Mouse (Mus musculus) lung, embryonic 14.5 days (tissue): ENCODE measurements around the gene Hoxd13. TPM values are rescaled to one million over a fixed set of nuclear protein-coding genes. Genes with fewer than 3 reads are reported as not detected.

Experiments used
- ATAC-seq: fragments of 200-750 bp; cut with Nextera tagmentation; 2 replicates; pipeline ENCODE4 v1.8.0; 2017; ENCODE audit warnings: mild to moderate bottlenecking, moderate TSS enrichment, moderate library complexity; ENCODE audit not compliant: insufficient read depth
- DNase-seq: peaks from one replicate; pipeline ENCODE4 v3.0.0-alpha.2; 2015
- H3K27ac ChIP-seq: fragments of 300-500 bp; sonication (generic); 2 replicates; pipeline ENCODE4 v1.5.1; 2014; ENCODE audit warnings: low read depth, mild to moderate bottlenecking, moderate library complexity
- H3K27me3 ChIP-seq: fragments of 300-500 bp; sonication (generic); 2 replicates; pipeline ENCODE4 v1.6.1; 2014; ENCODE audit warnings: low read length, control low read depth; ENCODE audit not compliant: insufficient read depth
- H3K36me3 ChIP-seq: fragments of 300-500 bp; sonication (generic); 2 replicates; pipeline ENCODE4 v1.6.1; 2014; ENCODE audit warnings: control low read depth; ENCODE audit not compliant: insufficient read depth
- H3K4me1 ChIP-seq: fragments of 300-500 bp; sonication (generic); 2 replicates; pipeline ENCODE4 v1.6.1; 2014; ENCODE audit warnings: antibody characterized with exemption, control low read depth; ENCODE audit not compliant: insufficient read depth
- H3K4me2 ChIP-seq: fragments of 300-500 bp; sonication (generic); 2 replicates; pipeline ENCODE4 v1.6.1; 2014; ENCODE audit warnings: mild to moderate bottlenecking
- H3K4me3 ChIP-seq: fragments of 300-500 bp; sonication (generic); 2 replicates; pipeline ENCODE4 v1.5.1; 2014; ENCODE audit warnings: low read depth, low read length
- H3K9ac ChIP-seq: fragments of 300-500 bp; sonication (generic); 2 replicates; pipeline ENCODE4 v1.6.1; 2014
- H3K9me3 ChIP-seq: fragments of 300-500 bp; sonication (generic); 2 replicates; pipeline ENCODE4 v1.6.1; 2016; ENCODE audit warnings: low read depth, low read length, control low read depth
- CTCF ChIP-seq: IDR thresholded peaks from 2 replicates; pipeline ENCODE4 v1.5.1; 2016; ENCODE audit warnings: antibody characterized with exemption, low read depth
- WGBS: fragments of 180-500 bp; shearing (Covaris S2); extraction: QIAGEN DNeasy Blood & Tissue Kit; methylation state at CpG from one replicate; pipeline ENCODE4 v1.1.7; 2014; 5-methylcytosine and 5-hydroxymethylcytosine counted together
- polyA plus RNA-seq: library from polyadenylated mRNA; unstranded; fragments of >200 nt; fragmentation: Nextera tagmentation; extraction: Ambion mirVana; gene quantifications from 2 replicates; pipeline ENCODE4 v1.2.1, GENCODE M21; 2014

Hoxd13 gene
- polyA plus RNA-seq, 1 experiment from 2014 or later, result not detected

DNA sequence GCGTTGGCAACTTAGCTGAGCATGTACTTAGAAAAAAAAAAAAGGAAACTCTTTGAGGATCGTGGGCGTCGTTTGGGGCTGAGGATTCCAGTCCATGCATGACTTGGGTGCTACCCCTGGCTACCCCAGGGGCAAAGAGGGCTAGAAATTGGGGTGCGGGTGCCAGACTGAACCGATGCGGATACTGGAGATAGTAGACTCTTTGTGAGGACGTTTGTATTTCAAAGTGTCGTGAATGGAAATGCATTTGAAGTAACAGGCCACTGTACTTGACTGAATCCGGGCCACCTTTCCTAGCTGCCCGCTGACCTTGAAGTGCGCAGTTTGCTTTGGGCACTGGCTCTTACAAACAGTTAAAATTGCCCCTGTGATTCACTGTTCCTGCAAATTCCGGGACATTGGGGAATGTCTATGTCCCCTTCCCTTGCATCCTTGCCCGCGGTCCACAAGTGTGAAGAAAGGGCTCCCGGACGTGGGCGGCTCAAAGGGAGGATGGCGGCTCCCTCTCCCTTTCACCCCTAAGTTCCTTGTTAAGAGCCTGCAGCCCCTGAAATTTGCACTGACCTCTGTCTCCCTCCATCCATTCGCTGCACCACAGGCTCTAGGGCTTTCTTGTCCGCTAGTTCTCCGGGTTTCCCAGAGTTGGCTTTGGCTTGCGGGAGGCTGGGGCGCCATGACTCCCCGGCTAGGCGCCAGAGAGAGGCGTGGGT lies 19.0 kb downstream of the Hoxd13 start:
- no peak for TF ChIP-seq CTCF
- H3K9ac ChIP-seq, result no peak overlapping the region
- no peaks in the 10 kb centered on the region for H3K4me1 ChIP-seq
- WGBS, result 1% methylated on average over 27 of the region's 27 CpGs
- H3K9me3 ChIP-seq, result no peaks in the 10 kb centered on the region
- H3K27ac ChIP-seq, result no peak overlapping the region
- ATAC-seq, result no peak
- H3K36me3 ChIP-seq, result no peaks in the 10 kb centered on the region
- no peak overlapping the region for H3K4me2 ChIP-seq
- DNase-seq, result no peak
- H3K4me3 ChIP-seq, result no peak overlapping the region; the same call in 1 of the 2 replicates
- peaks cover 98% of the 10 kb centered on the region for H3K27me3 ChIP-seq

DNA sequence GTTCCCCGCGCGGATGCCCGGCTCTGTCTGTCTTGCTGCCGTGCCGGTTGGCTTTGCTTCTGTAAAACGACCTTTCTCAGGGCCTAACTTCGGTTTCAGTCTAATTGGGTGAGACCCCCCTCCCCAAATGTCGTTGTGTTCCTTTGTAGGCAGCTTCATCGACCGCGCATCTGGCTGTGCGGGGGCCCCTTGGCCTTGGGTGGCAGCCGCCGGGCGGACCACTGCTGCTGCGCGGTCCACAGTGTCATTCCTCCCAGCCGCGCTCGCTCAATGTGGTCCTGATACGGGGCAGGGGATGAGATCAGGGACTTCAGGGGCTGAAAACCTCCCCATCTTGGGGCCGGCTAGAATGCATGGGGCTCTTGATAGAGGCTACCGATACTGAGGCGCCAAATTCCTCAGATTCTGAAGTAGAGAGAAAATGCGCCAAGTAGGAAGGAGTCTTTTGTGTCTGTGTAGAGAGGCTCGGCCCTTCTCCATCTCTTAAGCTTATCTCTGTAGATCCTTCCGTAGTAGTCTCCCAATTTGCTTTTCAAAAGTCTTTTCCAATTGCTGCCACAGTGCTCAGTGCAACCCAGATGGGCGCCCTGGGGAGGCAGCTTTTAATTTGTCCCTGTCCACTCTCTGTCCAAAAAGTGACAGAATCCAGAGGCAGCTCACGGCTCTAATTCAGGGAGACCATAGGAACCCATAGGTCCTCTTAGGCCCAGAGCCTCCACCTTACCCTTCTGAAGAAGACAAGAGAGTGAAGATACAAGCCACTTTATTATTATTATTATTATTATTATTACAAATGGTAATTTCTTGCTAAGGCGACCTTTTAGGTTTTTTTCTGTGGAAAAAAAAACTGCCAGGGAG lies 19.8 kb downstream of the Hoxd13 start:
- no peak overlapping the region for H3K27ac ChIP-seq
- TF ChIP-seq CTCF, result no peak
- WGBS, result 1% methylated on average over 31 of the region's 31 CpGs

DNA sequence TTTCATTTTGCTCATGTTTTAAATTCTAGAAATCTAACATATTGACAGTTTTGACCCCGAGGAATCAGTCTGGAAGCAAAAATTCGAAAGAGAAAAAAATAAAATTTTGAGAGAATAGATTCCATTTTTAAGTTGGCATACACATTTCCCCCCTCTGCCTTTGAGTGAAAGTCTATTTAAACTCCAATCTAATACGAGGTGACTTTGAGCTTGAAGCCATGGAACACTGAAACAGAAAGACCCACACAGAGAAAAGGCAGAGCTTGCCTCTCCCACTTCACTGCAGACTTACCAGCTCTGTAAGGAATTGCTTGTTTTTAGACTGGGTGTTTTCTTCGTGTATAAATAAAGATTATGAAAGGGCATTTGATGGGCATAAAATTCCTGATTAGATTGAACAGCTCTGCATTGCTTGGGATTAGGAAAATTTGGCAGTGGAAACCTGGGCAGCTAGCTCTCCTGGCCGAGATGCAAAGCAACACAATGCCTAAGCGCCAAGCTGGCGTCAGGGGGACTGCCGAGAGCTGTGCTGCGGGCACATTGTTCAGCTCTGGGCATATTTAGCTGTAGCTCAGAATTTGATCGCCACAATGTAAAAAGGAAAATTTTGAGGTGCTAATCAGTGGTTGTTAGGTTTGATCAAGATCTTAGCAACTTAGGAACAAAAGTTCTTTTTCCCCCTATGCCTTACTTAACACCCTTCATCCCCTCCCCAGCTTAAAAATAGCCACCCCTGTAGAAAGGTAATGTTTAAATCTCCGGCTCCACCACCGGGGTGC lies 20.9 kb downstream of the Hoxd13 start:
- DNase-seq, result no peak
- H3K4me2 ChIP-seq, result no peak overlapping the region

More for the DNA sequence above, 19.8 kb downstream of the Hoxd13 start:
- DNase-seq (no peak), ATAC-seq (no peak)
- H3K36me3 ChIP-seq, result no peaks in the 10 kb centered on the region
- H3K4me3 ChIP-seq, result no peak overlapping the region; the same call in 1 of the 2 replicates
- no peak overlapping the region for H3K4me2 ChIP-seq
- no peak overlapping the region for H3K9ac ChIP-seq
- H3K27me3 ChIP-seq, result peaks cover 97% of the 10 kb centered on the region
- no peaks in the 10 kb centered on the region for H3K9me3 ChIP-seq
- H3K4me1 ChIP-seq, result no peaks in the 10 kb centered on the region

DNA sequence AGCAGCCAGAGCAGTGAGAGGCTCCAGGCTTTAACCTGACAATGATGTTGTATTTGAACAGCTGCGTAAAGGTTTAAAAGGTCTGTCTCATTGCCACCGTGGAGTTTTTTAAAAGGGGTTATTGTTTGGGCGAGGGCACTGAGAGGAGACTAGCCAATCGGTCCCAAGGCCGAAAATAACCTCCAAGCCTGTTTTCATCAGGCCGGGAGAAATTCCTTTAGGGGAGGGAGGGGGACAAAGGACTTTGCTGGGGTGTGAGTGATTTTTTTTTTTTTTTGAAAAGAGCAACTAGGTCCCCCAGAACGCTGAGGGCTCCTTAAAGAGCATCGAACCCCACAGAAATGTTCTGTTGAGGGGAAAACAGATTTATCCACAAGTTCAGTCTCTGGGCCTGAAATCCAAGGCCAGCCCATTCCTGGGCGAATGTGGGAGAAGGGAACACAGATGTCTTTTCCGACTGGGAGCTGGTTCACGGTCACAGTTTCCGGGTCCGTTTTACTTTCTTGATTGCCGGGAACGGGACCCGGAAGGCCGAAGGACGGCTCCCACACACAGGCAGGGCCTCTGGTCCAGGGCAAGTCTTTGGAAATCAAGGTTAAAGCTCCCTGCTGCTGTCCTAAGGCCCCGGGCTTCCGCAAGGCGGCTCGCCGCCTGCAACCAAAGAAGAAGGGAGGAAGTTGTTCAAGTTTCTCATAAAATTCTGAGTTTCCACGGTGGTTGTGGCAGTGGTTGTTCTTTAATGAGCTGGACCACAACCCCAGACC lies 21.6 kb downstream of the Hoxd13 start:
- Histone ChIP-seq H3K27me3 (peaks cover 97% of the 10 kb centered on the region), H3K4me1 (no peaks in the 10 kb centered on the region), H3K9me3 (no peaks in the 10 kb centered on the region), H3K4me2 (no peak overlapping the region), H3K9ac (no peak overlapping the region), H3K36me3 (no peaks in the 10 kb centered on the region), H3K27ac (no peak overlapping the region), H3K4me3 (no peak overlapping the region)
- TF ChIP-seq CTCF, result no peak
- DNase-seq (no peak), ATAC-seq (no peak)
- WGBS, result 2% methylated on average over 24 of the region's 24 CpGs

More for the DNA sequence above, 20.9 kb downstream of the Hoxd13 start:
- ATAC-seq, result no peak
- TF ChIP-seq CTCF, result no peak
- Histone ChIP-seq H3K4me3 (no peak overlapping the region), H3K9ac (no peak overlapping the region), H3K36me3 (no peaks in the 10 kb centered on the region), H3K9me3 (no peaks in the 10 kb centered on the region), H3K4me1 (no peaks in the 10 kb centered on the region), H3K27ac (no peak overlapping the region), H3K27me3 (peaks cover 97% of the 10 kb centered on the region)
- 2% methylated on average over 12 of the region's 12 CpGs for WGBS

DNA sequence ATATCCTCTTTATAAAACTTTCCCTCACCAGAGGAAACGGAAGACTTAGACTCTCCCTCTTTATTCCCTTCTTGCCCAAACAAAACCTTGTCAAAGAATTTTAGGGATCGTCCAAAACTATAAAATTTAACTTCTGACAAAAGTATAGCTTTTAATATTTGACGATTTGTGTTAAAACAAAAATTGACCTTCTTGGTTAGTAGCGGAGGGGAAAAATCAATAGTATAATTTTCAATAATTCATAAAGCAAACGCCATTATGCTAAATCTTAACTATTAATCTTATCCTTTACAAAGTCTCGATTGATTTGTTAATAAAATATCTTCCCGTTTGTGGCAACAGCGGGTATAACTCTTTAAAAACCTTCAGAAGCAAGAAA lies 22.2 kb downstream of the Hoxd13 start:
- Histone ChIP-seq H3K4me1 (no peaks in the 10 kb centered on the region), H3K27ac (no peak overlapping the region), H3K36me3 (no peaks in the 10 kb centered on the region), H3K9ac (no peak overlapping the region), H3K9me3 (no peaks in the 10 kb centered on the region), H3K4me2 (no peak overlapping the region), H3K27me3 (peaks cover 97% of the 10 kb centered on the region), H3K4me3 (no peak overlapping the region)
- ATAC-seq (no peak), DNase-seq (no peak)
- WGBS, result 8% methylated on average over 8 of the region's 8 CpGs
- TF ChIP-seq CTCF, result no peak

DNA sequence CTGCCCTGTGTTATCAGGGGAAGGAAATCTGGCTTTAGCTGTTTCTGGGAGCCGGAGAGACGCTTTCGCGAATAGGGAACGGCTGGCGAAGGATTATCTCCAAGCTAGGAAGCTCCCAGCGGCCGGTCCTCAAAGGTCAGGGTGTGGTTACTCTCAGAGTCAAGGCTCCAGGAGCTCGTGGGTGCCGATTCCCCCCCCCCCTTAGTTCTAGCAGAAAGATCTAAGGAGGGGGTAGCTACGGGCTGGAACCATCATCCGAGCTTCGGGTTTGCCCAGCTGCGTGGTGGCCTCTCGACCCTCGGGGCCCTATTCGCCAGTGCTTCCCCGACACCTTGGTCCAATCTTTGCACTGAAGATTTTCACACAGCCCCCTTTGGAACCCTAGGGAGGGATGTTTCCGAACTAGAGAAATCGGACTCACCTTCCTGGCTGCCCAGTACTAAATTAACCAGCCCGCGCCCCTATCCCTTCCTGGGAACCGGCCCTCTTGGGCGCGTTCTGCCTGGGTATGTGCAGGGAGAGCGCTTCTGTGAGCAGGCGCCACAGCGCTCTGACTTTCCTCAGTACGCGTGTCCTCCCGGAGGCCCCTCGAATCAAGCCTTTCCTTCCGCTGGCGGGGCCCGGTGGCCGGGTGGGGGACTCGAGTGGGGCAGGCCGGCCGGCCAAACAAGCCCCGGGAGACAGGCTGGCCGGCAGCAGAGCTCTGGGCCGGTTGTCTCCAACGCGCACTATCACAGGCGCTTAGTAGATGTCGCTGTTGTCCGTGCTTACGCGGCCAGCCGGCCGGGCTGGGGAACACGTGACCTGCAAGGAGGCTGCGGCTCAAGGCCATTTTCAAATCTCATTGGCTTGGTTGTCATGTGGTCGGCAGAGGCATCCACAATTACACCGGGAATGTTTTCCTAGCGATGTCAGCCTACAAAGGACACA lies 23.2 kb downstream of the Hoxd13 start, which contains the start of gene Hoxd10:
Gene Hoxd10, plus strand, starts transcription at position 903 of the 930 bp plus-strand sequence.
- H3K9ac ChIP-seq, result no peak within 1 kb of the TSS; the same call in 1 of the 2 replicates
- peak within 1 kb of the TSS; percentile 19; the same call in 1 of the 2 replicates for H3K4me3 ChIP-seq
- TF ChIP-seq CTCF, result peak; percentile 56
- no peaks in the 10 kb centered on the region for H3K9me3 ChIP-seq
- peaks cover 99% of the 10 kb centered on the region for H3K27me3 ChIP-seq
- DNase-seq, result peak; percentile 84
- ATAC-seq, result peak; percentile 74
- 1% methylated on average over 56 of the region's 56 CpGs for WGBS
- H3K27ac ChIP-seq, result no peak within 1 kb of the TSS
- no peaks in the 10 kb centered on the region for H3K4me1 ChIP-seq
- H3K36me3 ChIP-seq, result no peaks in the 10 kb centered on the region
- H3K4me2 ChIP-seq, result peak within 1 kb of the TSS; percentile 21
